Mouse (Mus musculus) limb, embryonic 11.5 days (tissue): ENCODE measurements around the gene Tnnc1. TPM values are rescaled to one million over a fixed set of nuclear protein-coding genes. Genes with fewer than 3 reads are reported as not detected.

Experiments used
- ATAC-seq: fragments of 200-750 bp; cut with Nextera tagmentation; 2 replicates; pipeline ENCODE4 v1.8.0; 2017; ENCODE audit warnings: low read depth; ENCODE audit not compliant: insufficient number of reproducible peaks, low FRiP score, low TSS enrichment
- DNase-seq: peaks from one replicate; pipeline ENCODE4 v3.0.0-alpha.2; 2015; ENCODE audit warnings: low spot score
- H3K27ac ChIP-seq: fragments of 300-500 bp; sonication (generic); replicated peaks from 2 replicates; pipeline ENCODE4 v1.5.1; 2014; ENCODE audit warnings: low read depth, mild to moderate bottlenecking, low read length
- H3K27me3 ChIP-seq: fragments of 300-500 bp; sonication (generic); 2 replicates; pipeline ENCODE4 v1.6.1; 2014; ENCODE audit warnings: mild to moderate bottlenecking, low read length, mixed read lengths; ENCODE audit not compliant: control insufficient read depth, insufficient read depth
- H3K36me3 ChIP-seq: fragments of 300-500 bp; sonication (generic); 2 replicates; pipeline ENCODE4 v1.6.1; 2014; ENCODE audit warnings: mild to moderate bottlenecking, low read length, moderate library complexity, mixed read lengths; ENCODE audit not compliant: control insufficient read depth, insufficient read depth
- H3K4me1 ChIP-seq: fragments of 300-500 bp; sonication (generic); 2 replicates; pipeline ENCODE4 v1.6.1; 2014; ENCODE audit warnings: low read length, mixed read lengths; ENCODE audit not compliant: control insufficient read depth, insufficient read depth
- H3K4me2 ChIP-seq: fragments of 300-500 bp; sonication (generic); 2 replicates; pipeline ENCODE4 v1.6.1; 2014; ENCODE audit warnings: low read depth, mild to moderate bottlenecking, moderate library complexity; ENCODE audit not compliant: severe bottlenecking
- H3K4me3 ChIP-seq: fragments of 300-500 bp; sonication (generic); 2 replicates; pipeline ENCODE4 v1.5.1; 2014; ENCODE audit warnings: low read depth, low read length
- H3K9ac ChIP-seq: fragments of 300-500 bp; sonication (generic); 2 replicates; pipeline ENCODE4 v1.6.1; 2014; ENCODE audit warnings: mild to moderate bottlenecking, low read length
- H3K9me3 ChIP-seq: fragments of 300-500 bp; sonication (generic); 2 replicates; pipeline ENCODE4 v1.6.1; 2016; ENCODE audit warnings: low read length; ENCODE audit not compliant: control insufficient read depth
- WGBS: fragments of 180-500 bp; shearing (Covaris S2); extraction: QIAGEN DNeasy Blood & Tissue Kit; methylation state at CpG from one replicate; pipeline ENCODE4 v1.1.7; 2014; 5-methylcytosine and 5-hydroxymethylcytosine counted together
- polyA plus RNA-seq: library from polyadenylated mRNA; unstranded; fragments of >200 nt; fragmentation: Nextera tagmentation; extraction: Ambion mirVana; gene quantifications from 2 replicates; pipeline ENCODE4 v1.2.1, GENCODE M21; 2014

Gene Tnnc1
- polyA plus RNA-seq, 1 experiment from 2014 or later, result 18.7 TPM

DNA sequence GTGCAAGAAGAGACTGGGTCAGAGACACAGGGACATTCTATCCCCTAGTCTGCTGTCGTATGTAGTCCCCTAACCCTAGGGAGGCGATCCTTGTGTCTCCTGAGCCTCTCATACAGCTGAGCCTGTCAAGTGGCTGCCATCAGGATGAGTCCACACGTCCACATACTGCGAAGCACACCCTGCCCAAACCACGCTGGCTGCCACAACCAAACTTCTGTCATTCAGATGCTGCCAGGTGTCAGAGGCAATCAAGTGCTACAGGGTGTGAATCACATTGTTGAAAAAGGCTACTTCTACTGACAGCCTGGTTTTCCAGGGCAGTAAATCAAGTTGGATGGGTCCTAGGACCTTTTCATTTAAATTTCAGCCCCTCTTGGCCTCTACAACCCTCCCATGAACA, 30.4 kb upstream of the Tnnc1 start:
- Histone ChIP-seq H3K36me3 (peaks cover 71% of the 10 kb centered on the region), H3K4me3 (no peak overlapping the region), H3K9me3 (no peaks in the 10 kb centered on the region), H3K9ac (no peak overlapping the region), H3K4me1 (no peaks in the 10 kb centered on the region), H3K27ac (no peak overlapping the region), H3K4me2 (no peak overlapping the region), H3K27me3 (no peaks in the 10 kb centered on the region)
- 97% methylated on average over 5 of the region's 5 CpGs for WGBS
- ATAC-seq, result no peak
- DNase-seq, result no peak

GRCm38 (mm10) chr14:31179677-31180365, 28.3 kb upstream of the Tnnc1 start:
- H3K4me3 ChIP-seq, result no peak overlapping the region
- H3K9me3 ChIP-seq, result no peaks in the 10 kb centered on the region
- H3K36me3 ChIP-seq, result peaks cover 67% of the 10 kb centered on the region
- 92% methylated on average over 12 of the region's 12 CpGs for WGBS
- H3K27me3 ChIP-seq, result no peaks in the 10 kb centered on the region
- ATAC-seq (no peak), DNase-seq (no peak)
- H3K9ac ChIP-seq, result no peak overlapping the region
- no peaks in the 10 kb centered on the region for H3K4me1 ChIP-seq
- H3K4me2 ChIP-seq, result no peak overlapping the region
- no peak overlapping the region for H3K27ac ChIP-seq

GRCm38 (mm10) chr14:31181512-31181911, 26.6 kb upstream of the Tnnc1 start:
- no peak for DNase-seq
- Histone ChIP-seq H3K4me1 (no peaks in the 10 kb centered on the region), H3K27ac (no peak overlapping the region), H3K4me2 (no peak overlapping the region), H3K27me3 (no peaks in the 10 kb centered on the region), H3K9ac (no peak overlapping the region), H3K36me3 (peaks cover 65% of the 10 kb centered on the region), H3K9me3 (no peaks in the 10 kb centered on the region), H3K4me3 (no peak overlapping the region)
- 89% methylated on average over 4 of the region's 4 CpGs for WGBS
- ATAC-seq, result no peak

DNA sequence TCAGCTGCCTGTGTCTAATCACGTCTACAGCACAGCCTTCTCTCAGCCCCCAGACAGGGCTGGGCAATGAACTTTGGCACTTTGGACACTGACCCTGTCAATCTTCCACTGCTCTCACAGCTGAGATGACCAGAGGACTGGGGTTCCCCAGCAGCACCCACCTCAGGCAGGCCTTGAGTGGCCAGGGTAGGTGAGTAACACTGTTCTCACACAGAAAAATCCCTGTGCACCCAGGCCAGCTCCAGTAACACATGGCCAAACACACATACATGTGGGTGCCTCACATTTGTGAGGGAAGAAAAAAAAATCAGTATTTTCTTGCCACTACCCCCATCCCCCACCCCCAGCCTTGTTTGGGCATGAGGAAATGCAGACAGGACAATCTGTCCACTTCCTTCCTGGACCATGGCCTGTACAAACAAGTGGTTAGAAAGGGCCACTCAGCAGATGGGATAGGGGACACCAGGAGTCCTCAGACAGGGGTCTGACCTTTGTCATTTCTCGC, 25.3 kb upstream of the Tnnc1 start:
- H3K4me3 ChIP-seq, result no peak overlapping the region
- H3K9ac ChIP-seq, result no peak overlapping the region
- no peaks in the 10 kb centered on the region for H3K9me3 ChIP-seq
- H3K27me3 ChIP-seq, result no peaks in the 10 kb centered on the region
- DNase-seq (no peak), ATAC-seq (no peak)
- 81% methylated on average over 2 of the region's 2 CpGs for whole genome bisulfite sequencing
- H3K36me3 ChIP-seq, result peaks cover 66% of the 10 kb centered on the region
- H3K4me2 ChIP-seq, result no peak overlapping the region
- H3K27ac ChIP-seq, result no peak overlapping the region
- H3K4me1 ChIP-seq, result no peaks in the 10 kb centered on the region

GRCm38 (mm10) chr14:31183541-31183940, 24.6 kb upstream of the Tnnc1 start:
- no peak overlapping the region for H3K4me2 ChIP-seq
- 95% methylated on average over 5 of the region's 5 CpGs for WGBS
- ATAC-seq (no peak), DNase-seq (no peak)
- no peak overlapping the region for H3K4me3 ChIP-seq
- no peaks in the 10 kb centered on the region for H3K27me3 ChIP-seq
- peaks cover 68% of the 10 kb centered on the region for H3K36me3 ChIP-seq
- no peaks in the 10 kb centered on the region for H3K4me1 ChIP-seq
- no peak overlapping the region for H3K27ac ChIP-seq
- no peaks in the 10 kb centered on the region for H3K9me3 ChIP-seq
- H3K9ac ChIP-seq, result no peak overlapping the region

DNA sequence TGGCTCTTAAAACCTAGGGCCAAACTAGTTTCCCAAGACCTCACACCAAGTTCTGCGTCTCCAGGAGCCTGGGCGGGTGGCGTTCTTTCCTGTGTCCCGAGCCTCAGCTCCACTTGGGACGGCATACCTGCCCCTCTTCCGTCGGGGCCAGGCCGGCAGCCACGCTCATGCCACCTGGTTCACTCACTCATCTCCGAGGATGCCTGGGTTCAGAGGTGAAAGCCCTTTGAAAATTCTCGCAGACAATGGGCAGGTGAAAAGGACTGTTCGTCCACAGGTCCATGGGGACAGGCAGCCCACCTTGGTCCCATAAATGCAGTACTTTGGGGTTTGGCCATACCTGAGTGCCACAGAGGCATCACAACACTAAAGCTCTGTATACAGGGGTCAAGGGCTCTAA, 23.9 kb upstream of the Tnnc1 start:
- Histone ChIP-seq H3K27me3 (no peaks in the 10 kb centered on the region), H3K27ac (no peak overlapping the region), H3K4me3 (no peak overlapping the region), H3K9me3 (no peaks in the 10 kb centered on the region), H3K36me3 (peaks cover 71% of the 10 kb centered on the region), H3K4me2 (no peak overlapping the region), H3K4me1 (no peaks in the 10 kb centered on the region), H3K9ac (no peak overlapping the region)
- DNase-seq (no peak), ATAC-seq (no peak)
- WGBS, result 92% methylated on average over 12 of the region's 12 CpGs

- H3K4me2 ChIP-seq, result no peak overlapping the region
- H3K4me1 ChIP-seq, result no peaks in the 10 kb centered on the region
- peaks cover 69% of the 10 kb centered on the region for H3K36me3 ChIP-seq
- H3K9ac ChIP-seq, result no peak overlapping the region
- no peak overlapping the region for H3K27ac ChIP-seq
- H3K27me3 ChIP-seq, result no peaks in the 10 kb centered on the region
- DNase-seq (no peak), ATAC-seq (no peak)
- WGBS, result 92% methylated on average over 4 of the region's 4 CpGs
- no peak overlapping the region for H3K4me3 ChIP-seq
- no peaks in the 10 kb centered on the region for H3K9me3 ChIP-seq
Measured at GRCm38 (mm10) chr14:31186656-31187055, 21.5 kb upstream of the Tnnc1 start.

DNA sequence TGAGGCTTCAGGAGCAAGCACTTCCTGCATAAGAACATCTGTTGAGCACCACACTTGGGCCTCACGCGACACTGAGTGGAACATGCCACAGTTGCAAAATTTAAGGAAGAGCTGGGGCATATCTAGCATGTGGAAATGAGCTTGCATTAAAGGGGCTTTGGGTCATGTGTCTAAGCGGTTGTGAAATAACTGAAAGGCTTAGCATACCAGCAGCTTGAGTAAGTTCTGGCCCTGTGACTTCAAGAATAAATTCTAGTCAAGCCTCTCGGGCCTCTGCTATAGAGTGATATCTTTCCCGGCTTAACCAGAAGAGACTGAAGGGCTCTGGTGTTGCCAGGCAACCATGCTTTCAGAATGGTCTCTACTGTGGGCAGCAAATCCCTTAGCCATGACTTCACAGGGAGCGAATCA, 19.3 kb upstream of the Tnnc1 start:
- ATAC-seq (no peak), DNase-seq (no peak)
- peaks cover 64% of the 10 kb centered on the region for H3K36me3 ChIP-seq
- no peak overlapping the region for H3K27ac ChIP-seq
- H3K4me2 ChIP-seq, result no peak overlapping the region
- H3K4me1 ChIP-seq, result no peaks in the 10 kb centered on the region
- no peaks in the 10 kb centered on the region for H3K9me3 ChIP-seq
- H3K4me3 ChIP-seq, result no peak overlapping the region
- H3K27me3 ChIP-seq, result no peaks in the 10 kb centered on the region
- 96% methylated on average over 6 of the region's 6 CpGs for WGBS
- H3K9ac ChIP-seq, result no peak overlapping the region

- no peak overlapping the region for H3K4me2 ChIP-seq
- no peaks in the 10 kb centered on the region for H3K9me3 ChIP-seq
- H3K27me3 ChIP-seq, result no peaks in the 10 kb centered on the region
- H3K9ac ChIP-seq, result no peak overlapping the region
- H3K36me3 ChIP-seq, result peaks cover 61% of the 10 kb centered on the region
- no peaks in the 10 kb centered on the region for H3K4me1 ChIP-seq
- no peak for ATAC-seq
- WGBS, result 90% methylated on average over 3 of the region's 3 CpGs
- H3K27ac ChIP-seq, result no peak overlapping the region
- no peak overlapping the region for H3K4me3 ChIP-seq
- no peak for DNase-seq
Measured at GRCm38 (mm10) chr14:31189348-31189747, 18.8 kb upstream of the Tnnc1 start.
